Mouse (Mus musculus) induced T-regulatory cell, adult 2 months (primary cell): ENCODE measurements around the gene Aif1l.

Experiments
- DNase-seq: peaks from one replicate; pipeline ENCODE4 v3.0.0-alpha.2; 2012; ENCODE audit warnings: low read depth

The Aif1l gene

GRCm38 (mm10) chr2:32019704-32020103 lies 69.8 kb downstream of the Aif1l start:
- no peak for DNase-seq

- DNase-seq = peak; percentile 20
Observed at GRCm38 (mm10) chr2:32020229-32020628, 70.3 kb downstream of the Aif1l start.
